Mouse (Mus musculus) naive thymus-derived CD4-positive, alpha-beta T cell, adult 2 months (primary cell): Measurements from ENCODE around the gene Ifitm10.
"Not testable (repeated sequence)": the region's sequence is repeated elsewhere in the genome, so short reads cannot be mapped to it uniquely, and the experiment has no call there.

ENCODE experiments used
- DNase-seq: peaks from one replicate; pipeline ENCODE4 v3.0.0-alpha.2; 2011; ENCODE audit warnings: low read depth

Ifitm10 gene

GRCm38 (mm10) chr7:142373641-142374412, at the start of gene Ifitm10:
Gene Ifitm10, minus strand, starts transcription at chr7:142373753.
- no peak for DNase-seq

GRCm38 (mm10) chr7:142421826-142422225, 48.3 kb upstream of the Ifitm10 start:
- DNase-seq, result no peak

GRCm38 (mm10) chr7:142419887-142420286, 46.3 kb upstream of the Ifitm10 start:
- DNase-seq, result no peak

- DNase-seq, result no peak
Measured at GRCm38 (mm10) chr7:142418679-142419078, 45.1 kb upstream of the Ifitm10 start.

- DNase-seq, result no peak
Measured at GRCm38 (mm10) chr7:142418027-142418426, 44.5 kb upstream of the Ifitm10 start.

- DNase-seq, result no peak
Measured at GRCm38 (mm10) chr7:142416225-142416624, 42.7 kb upstream of the Ifitm10 start.

GRCm38 (mm10) chr7:142415314-142415713, 41.8 kb upstream of the Ifitm10 start:
- DNase-seq, result no peak

- DNase-seq, result no peak
Measured at GRCm38 (mm10) chr7:142413285-142413684, 39.7 kb upstream of the Ifitm10 start.

- no peak for DNase-seq
Measured at GRCm38 (mm10) chr7:142409603-142410002, 36.0 kb upstream of the Ifitm10 start.

GRCm38 (mm10) chr7:142408686-142409085, 35.1 kb upstream of the Ifitm10 start:
- DNase-seq, result no peak

- peak; percentile 51 for DNase-seq
Measured at GRCm38 (mm10) chr7:142407935-142408334, 34.4 kb upstream of the Ifitm10 start.

- not testable (repeated sequence) for DNase-seq
Measured at GRCm38 (mm10) chr7:142405134-142405533, 31.6 kb upstream of the Ifitm10 start.

GRCm38 (mm10) chr7:142403591-142403990, 30.0 kb upstream of the Ifitm10 start:
- DNase-seq, result no peak

GRCm38 (mm10) chr7:142400750-142401142, 27.2 kb upstream of the Ifitm10 start:
- DNase-seq, result no peak

GRCm38 (mm10) chr7:142400112-142400749, 26.7 kb upstream of the Ifitm10 start:
- no peak for DNase-seq

- DNase-seq, result no peak
Measured at GRCm38 (mm10) chr7:142399250-142399649, 25.7 kb upstream of the Ifitm10 start.

GRCm38 (mm10) chr7:142398052-142398451, 24.5 kb upstream of the Ifitm10 start:
- DNase-seq, result no peak

- DNase-seq, result no peak
Measured at GRCm38 (mm10) chr7:142396611-142397010, 23.1 kb upstream of the Ifitm10 start.

GRCm38 (mm10) chr7:142395472-142395871, 21.9 kb upstream of the Ifitm10 start:
- DNase-seq, result no peak

GRCm38 (mm10) chr7:142394261-142395190, 21.0 kb upstream of the Ifitm10 start:
- DNase-seq, result peak; percentile 36

- no peak for DNase-seq
Measured at GRCm38 (mm10) chr7:142393191-142393590, 19.6 kb upstream of the Ifitm10 start.

- DNase-seq, result no peak
Measured at GRCm38 (mm10) chr7:142391609-142392008, 18.1 kb upstream of the Ifitm10 start.
